Mouse (Mus musculus) heart, embryonic 14.5 days (tissue): ENCODE results near the gene Zfp869. TPM values are rescaled to one million over a fixed set of nuclear protein-coding genes. Genes with fewer than 3 reads are reported as not detected.

Experiments used
- polyA plus RNA-seq: library from polyadenylated mRNA; unstranded; fragments of >200 nt; fragmentation: Nextera tagmentation; extraction: Ambion mirVana; gene quantifications from 2 replicates; pipeline ENCODE4 v1.2.1, GENCODE M21; 2014

Zfp869 gene
- polyA plus RNA-seq, 1 experiment from 2014 or later, result 20.8 TPM

Other genes starting within 250 kb of the Zfp869 start
- not detected in 2 replicates for gene Gm7697, start 187.7 kb downstream of the Zfp869 start, polyA plus RNA-seq
- gene Zfp868, start 85.2 kb downstream of the Zfp869 start, polyA plus RNA-seq, result 14.1 and 15.7 TPM in 2 replicates
- gene Zfp964, start 56.2 kb downstream of the Zfp869 start, polyA plus RNA-seq, result 2.0 and 2.1 TPM in 2 replicates
- gene Zfp963, start 39.2 kb upstream of the Zfp869 start, polyA plus RNA-seq, result 3.7 and 4.2 TPM in 2 replicates
- gene Gm20422, start 64.2 kb upstream of the Zfp869 start, polyA plus RNA-seq, result 0.98 TPM in 1 of 2 replicates, not detected in the other
- gene Atp13a1, start 80.4 kb upstream of the Zfp869 start, polyA plus RNA-seq, result 25.0 and 27.2 TPM in 2 replicates
- gene Zfp866, start 80.5 kb upstream of the Zfp869 start, polyA plus RNA-seq, result 17.3 and 18.7 TPM in 2 replicates
- gene Gmip, start 98.0 kb upstream of the Zfp869 start, polyA plus RNA-seq, result 6.2 and 7.3 TPM in 2 replicates
- 0.19 and 0.24 TPM in 2 replicates for gene Lpar2, start 111.7 kb upstream of the Zfp869 start, polyA plus RNA-seq
- 3.2 and 5.0 TPM in 2 replicates for gene Pbx4, start 121.8 kb upstream of the Zfp869 start, polyA plus RNA-seq
- gene Cilp2, start 177.0 kb upstream of the Zfp869 start, polyA plus RNA-seq, result 0.30 and 0.42 TPM in 2 replicates
- gene Tssk6, start 191.5 kb upstream of the Zfp869 start, polyA plus RNA-seq, result 1.5 and 1.8 TPM in 2 replicates
- 409 and 446 TPM in 2 replicates for gene Ndufa13, start 191.8 kb upstream of the Zfp869 start, polyA plus RNA-seq
- 5.6 and 8.4 TPM in 2 replicates for gene Yjefn3, start 192.0 kb upstream of the Zfp869 start, polyA plus RNA-seq